Mouse (Mus musculus): ENCODE measurements at regions not wholly inside any gene's neighbourhood (a gene's known extent, or its start where the extent isn't known, plus 50 kb on each side); places are given as distances from the start of the nearest gene placed in this dataset.

GRCm38 (mm10) chr13:113536306-113536705 lies 82.1 kb downstream of the Snx18 start:
- DNase-seq (ENCODE audit: low spot score) = no peak

- no peak for DNase-seq (ENCODE audit: low spot score)
These were observed 83.5 kb downstream of the Snx18 start for GRCm38 (mm10) chr13:113534664-113535455.

- DNase-seq (ENCODE audit: low spot score) = no peak
These were observed 84.4 kb downstream of the Snx18 start for GRCm38 (mm10) chr13:113533884-113534445.

GRCm38 (mm10) chr13:113526997-113527396 lies 91.4 kb downstream of the Snx18 start:
- no peak for DNase-seq (ENCODE audit: low spot score)

GRCm38 (mm10) chr13:113523503-113523902 lies 94.9 kb downstream of the Snx18 start:
- DNase-seq (ENCODE audit: low spot score) = no peak

- peak; percentile 55 for DNase-seq (ENCODE audit: low spot score)
These were observed 100.2 kb downstream of the Snx18 start for GRCm38 (mm10) chr13:113518144-113518543.

GRCm38 (mm10) chr13:113516102-113516501 lies 102.3 kb downstream of the Snx18 start:
- DNase-seq (ENCODE audit: low spot score) = no peak

- no peak for DNase-seq (ENCODE audit: low spot score)
These were observed 103.2 kb downstream of the Snx18 start for GRCm38 (mm10) chr13:113515162-113515600.

GRCm38 (mm10) chr13:113509403-113510185 lies 108.8 kb downstream of the Snx18 start:
- peak; percentile 25 for DNase-seq (ENCODE audit: low spot score)

GRCm38 (mm10) chr13:113508124-113508728 lies 110.1 kb downstream of the Snx18 start:
- DNase-seq (ENCODE audit: low spot score) = no peak

- no peak for DNase-seq (ENCODE audit: low spot score)
These were observed 115.8 kb downstream of the Snx18 start for GRCm38 (mm10) chr13:113502528-113502927.

- no peak for DNase-seq (ENCODE audit: low spot score)
These were observed 116.3 kb downstream of the Snx18 start for GRCm38 (mm10) chr13:113502059-113502458.

GRCm38 (mm10) chr13:113500373-113500990 lies 117.9 kb downstream of the Snx18 start:
- no peak for DNase-seq (ENCODE audit: low spot score)

GRCm38 (mm10) chr13:113499079-113499710 lies 119.2 kb downstream of the Snx18 start:
- no peak for DNase-seq (ENCODE audit: low spot score)

- peak; percentile 23 for DNase-seq (ENCODE audit: low spot score)
These were observed 122.6 kb downstream of the Snx18 start for GRCm38 (mm10) chr13:113495595-113496285.

- DNase-seq (ENCODE audit: low spot score) = no peak
These were observed 123.2 kb downstream of the Snx18 start for GRCm38 (mm10) chr13:113495136-113495535.

GRCm38 (mm10) chr13:113494688-113495087 lies 123.7 kb downstream of the Snx18 start:
- no peak for DNase-seq (ENCODE audit: low spot score)

- no peak for DNase-seq (ENCODE audit: low spot score)
These were observed 128.2 kb downstream of the Snx18 start for GRCm38 (mm10) chr13:113489951-113490822.

- DNase-seq (ENCODE audit: low spot score) = peak; percentile 31
These were observed 131.9 kb downstream of the Snx18 start for GRCm38 (mm10) chr13:113486368-113486955.

Data from yolk sac, embryonic 10.5 days (tissue).